Mouse (Mus musculus) myocyte (in vitro differentiated cells): Measurements from ENCODE around the gene Eif3a. TPM values are rescaled to one million over a fixed set of nuclear protein-coding genes. Genes with fewer than 3 reads are reported as not detected.

Experiments used
- H3K27me3 ChIP-seq: one replicate; pipeline ENCODE4 v1.6.1; 2011; ENCODE audit not compliant: control insufficient read depth, insufficient read depth, insufficient read length
- H3K36me3 ChIP-seq: one replicate; pipeline ENCODE4 v1.6.1; 2011; ENCODE audit not compliant: control insufficient read depth, insufficient read depth
- H3K4me2 ChIP-seq: one replicate; pipeline ENCODE4 v1.6.1; 2011; ENCODE audit warnings: low read depth, control low read depth
- H3K4me3 ChIP-seq: one replicate; pipeline ENCODE4 v1.5.1; 2011; ENCODE audit warnings: mild to moderate bottlenecking, control low read depth, moderate library complexity
- H3K79me2 ChIP-seq: one replicate; pipeline ENCODE4 v1.6.1; 2011; ENCODE audit not compliant: control insufficient read depth, insufficient read depth
- H3ac ChIP-seq: one replicate; pipeline ENCODE4 v1.6.1; 2011; ENCODE audit not compliant: control insufficient read depth, insufficient read length
- CEBPB ChIP-seq: IDR thresholded peaks from 2 replicates; pipeline ENCODE4 v1.6.1; 2011; ENCODE audit warnings: mild to moderate bottlenecking, moderate library complexity; ENCODE audit not compliant: poor library complexity, insufficient read depth, severe bottlenecking
- E2F4 ChIP-seq: IDR thresholded peaks from one replicate; pipeline ENCODE4 v1.6.1; 2011; ENCODE audit warnings: mild to moderate bottlenecking, control low read depth, moderate library complexity; ENCODE audit not compliant: insufficient read depth
- MAX ChIP-seq: IDR thresholded peaks from one replicate; pipeline ENCODE4 v1.6.1; 2011; ENCODE audit warnings: low read depth, mild to moderate bottlenecking, control low read depth
- MYOD1 ChIP-seq, 3 experiments: IDR thresholded peaks; one replicate each; pipeline ENCODE4 v1.6.1; 2011; ENCODE audit warnings: control low read depth in 2 of 3, low read depth in 2 of 3, mild to moderate bottlenecking in 2 of 3, moderate library complexity in 1 of 3; ENCODE audit not compliant: insufficient read length in 2 of 3, control insufficient read depth in 1 of 3
- MYOG ChIP-seq, 3 experiments: IDR thresholded peaks; one replicate each; pipeline ENCODE4 v1.6.1; 2011; ENCODE audit warnings: control low read depth in 2 of 3, low read depth in 2 of 3, mild to moderate bottlenecking in 2 of 3; ENCODE audit not compliant: insufficient read length in 2 of 3, control insufficient read depth in 1 of 3, insufficient read depth in 1 of 3
- POLR2A ChIP-seq: IDR thresholded peaks from one replicate; pipeline ENCODE4 v1.6.1; 2011; ENCODE audit warnings: low read depth, mild to moderate bottlenecking, control low read depth, moderate library complexity; ENCODE audit not compliant: insufficient read length
- POLR2AphosphoS2 ChIP-seq: IDR thresholded peaks from one replicate; pipeline ENCODE4 v1.6.1; 2011; ENCODE audit warnings: low read depth, control low read depth; ENCODE audit not compliant: insufficient read length
- REST ChIP-seq: IDR thresholded peaks from one replicate; pipeline ENCODE4 v1.6.1; 2011; ENCODE audit warnings: mild to moderate bottlenecking, control low read depth, moderate library complexity; ENCODE audit not compliant: insufficient read depth, insufficient read length
- SRF ChIP-seq: IDR thresholded peaks from one replicate; pipeline ENCODE4 v1.6.1; 2011; ENCODE audit warnings: low read depth; ENCODE audit not compliant: control insufficient read depth, insufficient read length
- TCF12 ChIP-seq: IDR thresholded peaks from one replicate; pipeline ENCODE4 v1.6.1; 2011; ENCODE audit warnings: mild to moderate bottlenecking, control low read depth; ENCODE audit not compliant: poor library complexity, insufficient read depth, severe bottlenecking
- TCF3 ChIP-seq: IDR thresholded peaks from one replicate; pipeline ENCODE4 v1.6.1; 2011; ENCODE audit warnings: low read depth, control low read depth; ENCODE audit not compliant: insufficient read length
- USF1 ChIP-seq: IDR thresholded peaks from one replicate; pipeline ENCODE4 v1.6.1; 2011; ENCODE audit warnings: low read depth, mild to moderate bottlenecking, control low read depth, moderate library complexity
- polyA plus RNA-seq: library from polyadenylated mRNA; unstranded; fragments of >200 nt; fragmentation: generic; extraction: Trizol; gene quantifications from one replicate; pipeline ENCODE4 v1.2.1, GENCODE M21; 2012; ENCODE audit warnings: missing spikeins

Gene Eif3a
- polyA plus RNA-seq, 1 experiment = 67.9 TPM

DNA sequence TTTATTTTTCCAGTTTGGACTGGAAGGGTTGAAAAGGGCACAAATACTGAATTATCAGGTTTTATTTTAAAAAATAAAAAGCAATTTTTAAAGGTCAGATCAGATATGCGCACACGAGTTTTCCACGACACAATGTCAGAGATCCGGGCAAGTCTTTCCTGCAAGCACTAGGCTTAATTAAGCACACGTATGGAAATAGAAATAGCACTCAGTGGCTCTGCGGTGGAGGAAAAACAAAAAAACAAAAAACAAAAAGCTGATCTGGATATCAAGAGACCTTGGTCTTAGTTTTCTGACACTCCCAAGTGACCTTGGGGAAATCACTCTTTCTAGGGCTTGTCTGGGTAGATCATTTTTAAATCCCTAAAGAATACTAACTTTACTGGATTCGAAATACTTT is 1.0 kb downstream of the Eif3a start:
- no peak for TF ChIP-seq E2F4
- TF ChIP-seq MAX = no peak
- TF ChIP-seq TCF12 = no peak
- TF ChIP-seq MYOD1 (IDR thresholded peaks at IDR 0.05; ENCODE audit: control insufficient read depth in 1 of 3, insufficient read length in 2 of 3, low read depth in 2 of 3) = no peak
- TF ChIP-seq POLR2A = no peak
- no peak for TF ChIP-seq CEBPB
- no peak for TF ChIP-seq SRF
- no peak for TF ChIP-seq REST
- Histone ChIP-seq H3K79me2 (peaks cover 60% of the 10 kb centered on the region), H3ac (peak overlapping the region; percentile 92), H3K4me2 (peak overlapping the region; percentile 97), H3K27me3 (no peaks in the 10 kb centered on the region), H3K36me3 (peaks cover 3% of the 10 kb centered on the region), H3K4me3 (peak overlapping the region; percentile 97)

DNA sequence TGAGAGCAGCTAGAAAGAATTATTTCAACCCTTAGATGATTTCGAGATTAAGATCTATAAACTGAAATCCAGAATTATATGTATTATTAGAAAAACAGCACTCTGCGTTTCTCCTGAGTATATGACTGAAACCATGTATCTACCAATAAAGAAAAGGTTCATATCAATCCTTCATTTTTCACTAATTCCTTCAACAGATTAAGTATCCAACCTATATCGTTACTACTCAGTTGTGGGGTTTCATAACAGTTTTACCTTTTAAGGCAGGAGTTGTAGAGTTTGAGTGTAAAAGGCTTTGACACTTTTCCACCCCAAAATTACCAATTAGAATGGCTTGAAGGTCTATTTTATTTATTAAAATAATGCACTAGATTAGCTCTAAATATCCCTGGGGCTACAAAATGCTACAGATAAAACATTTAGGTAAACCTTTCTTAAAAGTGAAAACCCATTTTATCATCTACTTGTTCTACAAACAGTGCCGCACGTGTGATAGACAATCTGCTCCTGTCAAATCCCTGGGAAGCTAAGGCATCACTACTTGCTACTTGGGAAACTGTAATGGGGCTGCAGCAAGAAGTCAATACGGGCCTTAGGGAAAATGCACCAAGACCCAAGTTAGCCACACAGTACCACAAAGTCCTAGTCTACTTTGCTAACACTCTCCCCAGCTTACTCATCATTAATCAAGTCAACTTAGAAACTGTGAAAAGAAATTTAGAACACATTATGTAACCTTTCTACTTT is 2.1 kb downstream of the Eif3a start:
- Histone ChIP-seq H3K4me3 (peak overlapping the region; percentile 97), H3K36me3 (peaks cover 3% of the 10 kb centered on the region), H3ac (no peak overlapping the region), H3K79me2 (peaks cover 71% of the 10 kb centered on the region), H3K27me3 (no peaks in the 10 kb centered on the region), H3K4me2 (peak overlapping the region; percentile 97)
- TF ChIP-seq CEBPB (no peak), POLR2AphosphoS2 (no peak), SRF (no peak), POLR2A (no peak), MYOG (IDR thresholded peaks at IDR 0.05; ENCODE audit: control insufficient read depth in 1 of 3, insufficient read depth in 1 of 3, insufficient read length in 2 of 3, low read depth in 2 of 3) (no peak), REST (no peak), TCF3 (no peak), E2F4 (no peak), MYOD1 (IDR thresholded peaks at IDR 0.05; ENCODE audit: control insufficient read depth in 1 of 3, insufficient read length in 2 of 3, low read depth in 2 of 3) (no peak), USF1 (no peak), MAX (no peak), TCF12 (no peak)

DNA sequence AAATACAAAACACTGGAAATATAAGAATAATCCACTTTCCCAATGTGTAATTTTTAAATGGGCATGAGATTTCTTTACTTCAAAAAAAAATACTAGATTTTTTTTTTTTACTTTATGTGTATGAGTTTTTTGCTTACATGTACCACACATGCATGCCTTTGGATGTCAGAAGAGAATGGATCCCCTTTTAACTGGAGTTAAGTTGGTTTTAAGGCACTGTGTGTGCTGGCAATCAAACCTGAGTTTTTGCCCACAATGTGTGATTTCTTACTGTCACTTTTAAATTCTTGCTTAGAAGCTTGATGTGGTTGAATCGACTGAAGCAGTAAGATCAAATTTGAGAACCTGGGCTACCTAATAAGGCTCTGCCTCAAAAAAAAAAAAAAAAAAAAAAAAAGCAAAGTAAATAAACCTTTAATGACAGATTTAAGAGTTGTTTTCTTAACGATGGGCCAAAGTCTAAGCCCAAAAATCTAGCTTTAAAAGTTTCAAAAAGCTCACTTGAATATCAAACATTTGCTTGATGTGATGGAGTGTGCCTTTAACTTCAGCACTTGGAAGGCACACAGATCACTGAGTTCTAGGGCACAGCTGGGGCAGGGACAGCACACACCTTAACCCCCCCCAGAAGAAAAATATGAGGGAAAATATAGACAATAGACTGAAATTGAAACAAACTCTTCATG is 2.9 kb downstream of the Eif3a start:
- Histone ChIP-seq H3K4me2 (peak overlapping the region; percentile 97), H3K79me2 (peaks cover 78% of the 10 kb centered on the region), H3K27me3 (no peaks in the 10 kb centered on the region), H3K36me3 (peaks cover 3% of the 10 kb centered on the region), H3K4me3 (no peak overlapping the region), H3ac (no peak overlapping the region)
- TF ChIP-seq POLR2AphosphoS2 (no peak), CEBPB (no peak), E2F4 (no peak), REST (no peak), MAX (no peak), TCF12 (no peak), SRF (no peak), MYOD1 (IDR thresholded peaks at IDR 0.05; ENCODE audit: control insufficient read depth in 1 of 3, insufficient read length in 2 of 3, low read depth in 2 of 3) (no peak), TCF3 (no peak), USF1 (no peak), MYOG (IDR thresholded peaks at IDR 0.05; ENCODE audit: control insufficient read depth in 1 of 3, insufficient read depth in 1 of 3, insufficient read length in 2 of 3, low read depth in 2 of 3) (no peak), POLR2A (no peak)

DNA sequence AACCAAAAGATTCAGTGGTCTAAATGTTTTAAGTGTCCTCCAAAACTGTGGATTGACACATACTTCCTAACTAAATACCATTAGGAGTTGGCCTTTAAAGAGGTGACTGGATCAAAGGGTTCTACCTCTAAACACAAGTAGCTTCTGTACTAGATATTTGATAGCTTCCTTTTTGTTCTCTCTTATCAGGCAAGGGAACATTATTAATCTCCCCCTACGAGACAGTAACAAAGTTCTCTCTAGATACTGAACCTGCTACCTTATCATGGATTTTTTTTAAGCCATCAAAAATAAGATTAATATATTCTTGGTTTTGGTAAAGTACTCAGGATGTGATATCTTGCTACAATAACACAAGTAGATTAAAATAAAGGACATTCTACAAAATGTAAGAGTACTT is 5.7 kb downstream of the Eif3a start:
- Histone ChIP-seq H3ac (no peak overlapping the region), H3K4me3 (no peak overlapping the region), H3K4me2 (no peak overlapping the region), H3K36me3 (peaks cover 28% of the 10 kb centered on the region), H3K27me3 (no peaks in the 10 kb centered on the region), H3K79me2 (peaks cover 100% of the 10 kb centered on the region)
- TF ChIP-seq REST (no peak), TCF3 (no peak), POLR2AphosphoS2 (no peak), MYOG (IDR thresholded peaks at IDR 0.05; ENCODE audit: control insufficient read depth in 1 of 3, insufficient read depth in 1 of 3, insufficient read length in 2 of 3, low read depth in 2 of 3) (no peak), USF1 (no peak), MYOD1 (IDR thresholded peaks at IDR 0.05; ENCODE audit: control insufficient read depth in 1 of 3, insufficient read length in 2 of 3, low read depth in 2 of 3) (no peak), CEBPB (no peak), TCF12 (no peak), SRF (no peak), MAX (no peak), E2F4 (no peak), POLR2A (no peak)
